Mouse (Mus musculus): Measurements from ENCODE around the gene Mageh1. TPM values are rescaled to one million over a fixed set of nuclear protein-coding genes. Genes with fewer than 3 reads are reported as not detected.
"Not testable (repeated sequence)": the region's sequence is repeated elsewhere in the genome, so short reads cannot be mapped to it uniquely, and the experiment has no call there.

Mageh1 gene
- polyA plus RNA-seq, 1 experiment from 2014 or later: 105 TPM

DNA sequence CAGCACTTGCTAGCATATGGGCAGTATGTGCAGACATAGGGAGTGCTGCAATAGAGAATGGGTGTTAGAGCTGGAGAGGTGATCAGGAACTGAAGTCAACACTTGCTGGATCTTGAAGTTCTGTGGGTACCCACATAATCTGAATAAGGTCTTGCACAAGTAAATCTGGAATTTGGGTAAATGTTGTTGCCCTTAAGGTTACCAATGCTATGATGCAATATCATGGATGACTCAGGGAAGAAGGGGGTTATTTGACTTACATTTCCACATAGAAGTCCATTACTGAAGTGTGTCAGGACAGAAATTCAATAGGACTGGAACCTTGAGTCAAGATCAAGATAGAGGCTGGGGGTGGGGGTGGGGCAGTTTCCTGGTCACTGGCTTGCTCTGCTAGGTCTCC lies 47.5 kb downstream of the Mageh1 start:
- H3K27ac ChIP-seq (ENCODE audit: low read length); H3K9ac ChIP-seq (replicated peaks; ENCODE audit: low read depth, low read length); H3K4me3 ChIP-seq (replicated peaks; ENCODE audit: low read length); ATAC-seq; H3K4me2 ChIP-seq (ENCODE audit: low read length); H3K36me3 ChIP-seq (ENCODE audit: control insufficient read depth, insufficient read depth); H3K27me3 ChIP-seq (replicated peaks; ENCODE audit: control insufficient read depth, insufficient read depth, low read length); H3K4me1 ChIP-seq (replicated peaks; ENCODE audit: control insufficient read depth, insufficient read depth, low read length); H3K9me3 ChIP-seq (ENCODE audit: control insufficient read depth, low read length): not testable (repeated sequence)

Other genes starting within 250 kb of the Mageh1 start
- gene Usp51, start 31.1 kb downstream of the Mageh1 start, polyA plus RNA-seq (2015; fragmentation: Nextera tagmentation; extraction: Ambion mirVana): 1.7 and 2.0 TPM in 2 replicates
- gene Foxr2, start 81.2 kb upstream of the Mageh1 start, polyA plus RNA-seq (2015; fragmentation: Nextera tagmentation; extraction: Ambion mirVana): 0.51 and 0.68 TPM in 2 replicates
- gene Rragb, start 102.4 kb upstream of the Mageh1 start, polyA plus RNA-seq (2015; fragmentation: Nextera tagmentation; extraction: Ambion mirVana): 6.3 and 6.9 TPM in 2 replicates
- gene Klf8, start 199.9 kb upstream of the Mageh1 start, polyA plus RNA-seq (2015; fragmentation: Nextera tagmentation; extraction: Ambion mirVana): 8.5 and 8.6 TPM in 2 replicates